Mouse (Mus musculus) thymus, postnatal 14 days (tissue): ENCODE measurements around the gene Cep19.

Experiments used
- DNase-seq: peaks from one replicate; pipeline ENCODE4 v3.0.0; 2021

Gene Cep19

DNA sequence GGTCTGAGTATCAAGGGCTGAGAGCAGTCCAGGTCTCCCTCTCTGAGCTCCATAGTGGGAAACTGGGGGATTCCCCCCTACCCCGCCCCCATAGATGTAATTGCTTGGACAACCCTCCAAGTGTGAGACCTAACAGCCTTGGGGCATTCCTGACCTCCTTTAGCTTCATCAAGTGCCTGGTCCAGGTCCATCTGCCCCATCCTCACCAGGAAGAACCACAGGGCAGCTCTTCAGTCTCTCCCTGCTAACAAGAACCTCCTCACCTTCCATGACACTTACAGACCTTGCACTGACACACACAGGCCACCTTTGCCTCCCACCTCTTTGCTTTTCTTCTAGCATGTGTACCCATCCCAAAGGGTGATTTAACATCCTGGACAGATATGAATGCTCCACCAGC lies 54.4 kb downstream of the Cep19 start:
- DNase-seq, result no peak

DNA sequence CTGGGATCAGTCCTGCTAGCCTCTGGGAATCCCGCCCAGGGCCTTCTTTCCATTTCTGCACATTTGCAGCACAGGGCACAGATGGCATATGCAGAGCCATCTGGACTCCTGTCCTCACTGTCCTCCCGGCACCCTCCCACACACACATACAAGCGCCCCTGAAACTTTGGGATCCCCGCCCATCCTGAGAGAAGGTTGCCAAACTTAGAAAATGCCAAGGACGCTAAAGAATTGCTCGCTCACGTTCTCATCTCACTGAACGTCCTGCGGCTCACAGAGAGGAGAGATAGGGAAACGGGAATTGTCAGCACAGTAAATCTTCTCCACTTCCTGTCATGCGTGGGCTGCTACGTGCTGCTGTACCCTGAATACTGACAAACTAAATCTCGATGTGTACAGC lies 54.8 kb downstream of the Cep19 start:
- DNase-seq, result no peak

DNA sequence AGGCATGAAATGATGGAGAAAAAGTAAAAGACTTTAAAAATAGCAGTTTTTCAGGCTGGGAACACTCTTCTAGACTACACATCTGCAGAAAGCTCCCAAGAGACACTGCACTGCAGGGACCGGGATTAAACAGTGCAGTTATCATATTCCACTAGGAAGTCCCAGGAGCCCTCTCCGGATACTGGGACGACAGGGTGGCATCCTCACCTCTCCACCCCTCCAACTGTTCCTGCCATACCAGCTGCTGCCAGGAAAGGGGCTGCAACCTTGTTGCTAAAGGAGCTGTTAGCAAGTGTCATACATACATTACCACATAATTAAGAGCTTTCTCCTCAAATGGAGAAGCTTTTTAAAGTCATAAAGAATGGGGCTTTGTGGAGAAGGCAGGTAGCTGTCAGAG lies 57.1 kb downstream of the Cep19 start:
- no peak for DNase-seq

DNA sequence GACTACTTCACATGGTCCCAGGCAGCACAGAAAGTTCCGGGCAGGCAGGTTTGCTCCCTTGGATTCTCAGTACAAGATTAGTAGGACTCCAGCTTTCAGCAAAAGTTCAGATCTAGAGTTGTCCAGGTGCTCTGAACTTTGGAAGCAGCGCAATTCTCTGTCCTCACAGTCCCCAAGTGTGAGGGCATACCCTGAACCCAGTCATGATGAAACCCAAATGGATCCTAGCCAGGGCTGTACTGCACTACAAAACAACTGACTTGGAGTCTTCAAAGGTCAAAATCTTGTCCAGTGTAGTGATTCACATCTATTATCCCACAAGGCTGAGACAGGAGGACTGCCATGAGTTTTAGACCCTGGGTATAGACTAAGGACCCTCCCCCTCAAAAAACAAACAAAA lies 57.8 kb downstream of the Cep19 start:
- DNase-seq, result no peak
